Mouse (Mus musculus) liver, adult (tissue): Measurements from ENCODE around the gene 2200002D01Rik.

ENCODE experiments used
- GATA4 ChIP-seq: IDR thresholded peaks from 2 replicates; pipeline ENCODE4 v1.6.1; 2014; ENCODE audit warnings: mild to moderate bottlenecking, low read length; ENCODE audit not compliant: insufficient replicate concordance

2200002D01Rik gene

DNA sequence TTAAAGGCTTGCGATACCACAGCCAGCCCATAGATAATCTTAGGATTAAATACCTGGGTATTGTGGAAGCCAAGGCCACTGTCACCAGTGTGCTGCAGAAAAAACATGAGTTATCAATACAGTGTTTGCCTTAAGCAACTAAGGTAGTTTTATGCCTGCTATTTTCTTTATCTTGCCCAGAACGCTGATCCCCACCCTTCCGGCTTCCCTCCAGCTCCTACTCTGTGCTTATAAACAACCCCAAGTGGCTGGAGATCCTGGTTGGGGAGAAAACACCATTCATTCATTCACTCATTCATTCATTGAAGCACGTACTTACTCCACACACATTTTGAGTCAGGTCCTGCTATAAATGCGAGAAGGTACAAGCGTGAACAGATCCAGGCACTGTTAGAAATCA is 36.3 kb upstream of the 2200002D01Rik start:
- no peak for TF ChIP-seq GATA4

DNA sequence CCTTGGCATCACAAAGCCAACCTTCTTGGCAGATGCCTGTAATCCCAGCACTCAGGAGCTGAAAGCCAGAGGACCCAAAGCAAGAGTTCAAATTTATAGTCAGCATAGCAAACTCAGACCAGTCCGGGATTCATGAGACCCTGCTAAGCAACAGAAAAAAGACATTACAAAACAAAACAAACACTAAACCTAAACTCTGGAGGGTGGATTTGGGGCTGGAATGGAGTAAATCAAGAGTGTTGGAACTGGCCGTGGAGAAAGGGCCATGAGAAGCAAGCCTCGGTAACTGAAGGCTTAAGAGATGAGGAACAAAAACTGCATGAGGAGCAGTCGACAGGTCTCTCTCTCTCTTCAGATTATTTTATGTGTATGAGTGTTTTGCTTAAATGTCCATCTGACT is 35.6 kb upstream of the 2200002D01Rik start:
- no peak for TF ChIP-seq GATA4

- no peak for TF ChIP-seq GATA4
Observed at GRCm38 (mm10) chr7:29282074-29282554, 33.8 kb upstream of the 2200002D01Rik start.

DNA sequence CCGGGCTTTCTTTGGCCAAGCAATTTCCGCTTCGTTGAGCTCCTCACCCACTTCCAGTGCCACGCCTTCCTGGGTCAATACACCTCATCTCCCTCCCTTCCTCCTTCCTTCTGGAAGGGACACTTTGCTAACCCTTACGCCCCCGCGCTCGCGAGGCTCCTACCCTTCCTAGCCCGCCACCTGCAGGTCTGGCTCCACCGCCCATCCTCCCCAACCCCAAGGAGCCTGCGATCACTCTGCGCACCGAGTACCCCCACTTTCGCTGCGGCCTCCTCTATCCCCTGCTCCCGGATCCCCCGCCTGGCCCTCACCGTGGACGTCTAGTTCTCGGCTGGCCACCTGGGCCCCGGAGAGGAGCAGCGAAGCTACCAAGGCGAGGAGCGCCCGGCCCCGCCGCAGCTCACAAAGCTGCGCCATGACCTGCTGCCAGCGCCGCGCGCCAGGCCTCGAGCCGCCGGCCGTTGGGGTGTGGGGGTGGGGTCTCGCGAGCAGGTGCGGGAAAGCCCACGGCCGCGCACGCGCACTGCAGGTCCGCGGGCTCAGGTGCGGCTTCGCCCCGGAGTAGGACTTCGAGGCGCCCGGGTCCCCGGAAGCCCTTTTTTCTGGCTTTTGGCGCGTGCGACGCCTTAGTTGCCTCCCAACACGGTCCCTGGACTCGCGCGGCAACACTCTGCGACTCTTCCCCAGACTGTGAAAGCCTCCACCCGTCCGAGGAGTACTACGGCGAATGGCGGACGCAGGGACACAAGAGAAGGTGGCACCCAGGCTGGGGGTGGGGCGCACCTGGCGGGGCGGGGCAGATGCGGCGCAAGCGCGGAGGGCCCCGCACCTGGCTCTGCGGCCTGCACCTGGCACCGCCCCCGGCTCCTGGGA is 33.2 kb upstream of the 2200002D01Rik start, which contains the start of gene Spint2:
Gene Spint2 (minus strand): TSS at position 712 of the 873 bp plus-strand sequence.
- no peak for TF ChIP-seq GATA4

GRCm38 (mm10) chr7:29280801-29281200 is 32.5 kb upstream of the 2200002D01Rik start:
- TF ChIP-seq GATA4: no peak

GRCm38 (mm10) chr7:29279924-29280323 is 31.7 kb upstream of the 2200002D01Rik start:
- TF ChIP-seq GATA4: no peak

DNA sequence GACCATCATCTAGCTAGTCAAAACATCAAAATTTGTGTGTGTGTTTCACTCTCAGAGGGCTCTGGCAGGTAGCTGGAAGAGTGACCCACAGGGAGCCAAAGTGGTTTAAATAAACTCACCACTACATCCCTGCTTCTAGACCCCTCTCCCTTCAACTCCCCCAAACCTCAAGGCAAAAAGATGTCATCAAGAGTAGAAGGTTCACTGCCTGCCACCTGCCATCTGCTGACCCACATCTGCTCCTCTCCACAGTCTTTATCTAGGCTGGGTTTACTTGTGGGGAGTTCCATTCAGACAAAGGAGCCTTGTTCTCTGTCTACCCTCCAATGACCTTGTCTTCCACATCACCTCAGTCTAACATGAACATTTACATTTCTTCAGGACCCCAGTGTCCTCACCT is 31.0 kb upstream of the 2200002D01Rik start:
- TF ChIP-seq GATA4: no peak

DNA sequence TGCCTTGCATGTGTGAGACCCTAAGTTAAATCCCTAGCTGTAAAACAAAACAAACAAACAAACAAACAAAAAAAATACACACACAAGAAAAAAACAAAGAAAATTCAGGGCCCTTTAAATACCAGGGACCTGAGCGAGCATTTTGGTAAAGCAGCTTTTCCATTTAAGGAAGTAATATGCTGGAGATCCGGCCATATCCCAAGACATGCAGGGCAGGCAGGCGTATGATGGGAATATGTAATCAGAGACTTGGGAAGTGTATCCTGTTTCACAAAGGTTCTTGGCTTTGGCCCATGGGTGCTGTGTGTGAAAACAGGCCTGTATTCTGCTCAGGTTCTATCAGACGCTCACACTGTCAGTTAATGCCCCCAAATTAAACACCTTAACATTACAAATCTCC is 29.2 kb upstream of the 2200002D01Rik start:
- TF ChIP-seq GATA4: peak; percentile 62; the same call in 1 of the 2 replicates

GRCm38 (mm10) chr7:29276715-29277114 is 28.4 kb upstream of the 2200002D01Rik start:
- TF ChIP-seq GATA4: no peak

- TF ChIP-seq GATA4: no peak; the same call in 1 of the 2 replicates
Observed at GRCm38 (mm10) chr7:29271687-29272465, 23.6 kb upstream of the 2200002D01Rik start.

DNA sequence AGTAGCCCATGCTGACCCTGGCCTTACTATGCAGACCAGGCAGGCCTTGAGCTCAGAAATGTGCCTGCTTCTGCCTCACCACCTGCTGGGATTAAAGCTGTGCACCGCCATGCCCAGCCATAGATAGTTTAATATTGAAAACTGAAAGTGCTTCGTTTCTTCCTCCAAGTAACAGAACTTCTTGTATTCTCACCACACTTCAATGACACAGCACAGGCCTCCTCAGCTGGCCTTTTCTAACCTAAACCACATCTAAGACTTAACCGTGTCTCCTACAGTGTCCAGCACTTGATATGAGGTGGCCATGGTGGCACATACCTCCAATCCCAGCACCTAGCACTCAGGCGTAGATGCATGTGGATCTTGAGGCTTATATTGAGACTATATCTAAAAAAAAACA is 22.2 kb upstream of the 2200002D01Rik start:
- no peak for TF ChIP-seq GATA4

DNA sequence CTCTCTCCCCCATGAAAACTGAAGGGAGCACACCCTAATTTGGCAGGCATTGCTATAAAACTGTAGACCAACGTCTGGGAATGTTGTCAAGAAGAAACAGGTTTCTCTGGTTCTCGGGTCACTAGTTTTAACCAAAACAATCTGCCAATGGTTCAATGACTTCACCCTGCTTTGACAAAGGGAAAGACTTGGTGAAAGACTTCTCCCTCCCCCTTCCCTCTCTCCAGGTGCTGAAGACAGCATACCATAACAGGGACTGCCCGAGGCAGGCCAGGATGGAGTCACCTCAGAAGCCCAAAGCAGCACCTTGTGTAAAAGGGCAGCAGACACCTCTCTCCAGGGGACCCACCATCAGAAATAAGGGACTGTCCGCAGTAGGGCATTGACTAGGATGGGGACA is 18.7 kb upstream of the 2200002D01Rik start:
- TF ChIP-seq GATA4: no peak

- TF ChIP-seq GATA4: no peak
Observed at GRCm38 (mm10) chr7:29265636-29266035, 17.4 kb upstream of the 2200002D01Rik start.

GRCm38 (mm10) chr7:29263831-29264230 is 15.6 kb upstream of the 2200002D01Rik start:
- TF ChIP-seq GATA4: no peak

DNA sequence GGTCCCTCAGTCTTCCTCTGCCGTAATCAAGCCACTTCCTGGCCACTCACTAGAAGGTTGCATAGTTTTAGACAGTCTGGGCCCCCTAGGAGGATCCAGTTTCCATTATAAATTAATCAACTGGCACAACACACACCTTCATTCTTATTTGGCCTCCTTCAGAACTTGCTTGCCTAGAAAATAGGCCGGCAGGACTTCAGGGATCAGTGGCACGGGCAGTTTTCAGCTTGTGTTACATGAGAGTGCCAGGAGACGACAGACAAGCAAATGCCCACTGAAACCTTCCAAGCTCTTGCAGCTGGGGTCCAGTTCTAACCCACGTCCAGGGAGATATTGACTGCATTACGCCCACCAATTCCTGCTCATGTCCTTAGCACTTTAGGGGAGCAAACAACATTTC is 13.9 kb upstream of the 2200002D01Rik start:
- no peak for TF ChIP-seq GATA4
